Mouse (Mus musculus) CD4-positive naive resting alpha-beta T cell, adult 76 days (primary cell): ENCODE measurements around the gene Mmp15. TPM values are rescaled to one million over a fixed set of nuclear protein-coding genes. Genes with fewer than 3 reads are reported as not detected.

Experiments
- total RNA-seq: library from RNA; stranded (reverse); gene quantifications from one replicate; pipeline ENCODE4 v1.2.4, GENCODE M21; 2023

Gene Mmp15
- 5.6 TPM for total RNA-seq

GRCm38 (mm10) chr8:95352151-95352870 is at the start of gene Mmp15:
Gene Mmp15 (plus strand): TSS chr8:95352268.

GRCm38 (mm10) chr8:95306431-95306830 is 45.6 kb upstream of the Mmp15 start, which contains the start of gene Cngb1:
Gene Cngb1 (minus strand): TSS chr8:95306585.

GRCm38 (mm10) chr8:95310342-95310970 is 41.6 kb upstream of the Mmp15 start, which contains the start of gene Tepp:
Gene Tepp (plus strand): TSS chr8:95310566.

GRCm38 (mm10) chr8:95331720-95332436 is 20.2 kb upstream of the Mmp15 start, which contains the start of the genes Zfp319 and Usb1:
Gene Zfp319 (minus strand): TSS chr8:95331950.
Gene Usb1 (plus strand): TSS chr8:95332284.

Other genes starting within 250 kb of the Mmp15 start
- 7.6 TPM for gene Kifc3, start 149.5 kb upstream of the Mmp15 start, total RNA-seq
- not detected for gene Cngb1, start 45.7 kb upstream of the Mmp15 start, total RNA-seq
- not detected for gene Tepp, start 41.7 kb upstream of the Mmp15 start, total RNA-seq
- gene Zfp319, start 20.3 kb upstream of the Mmp15 start, total RNA-seq: 20.0 TPM
- 41.3 TPM for gene Usb1, start 20.0 kb upstream of the Mmp15 start, total RNA-seq
- gene Cfap20, start 82.6 kb downstream of the Mmp15 start, total RNA-seq: 70.3 TPM
- 73.8 TPM for gene Csnk2a2, start 137.8 kb downstream of the Mmp15 start, total RNA-seq
- not detected for gene Ccdc113, start 181.8 kb downstream of the Mmp15 start, total RNA-seq
- not detected for gene Prss54, start 224.1 kb downstream of the Mmp15 start, total RNA-seq